Mouse (Mus musculus): ENCODE results near the gene Sycp2l. TPM values are rescaled to one million over a fixed set of nuclear protein-coding genes. Genes with fewer than 3 reads are reported as not detected.
A peak's percentile ranks its signal among the peaks of the same experiment; 100 is the strongest.

The Sycp2l gene
- total RNA-seq, 2 experiments from 2014 or later = not detected

GRCm38 (mm10) chr13:41219687-41220303 lies 105.7 kb downstream of the Sycp2l start:
- intact Hi-C loops (cut with DNase I) = no loop called here
- DNase-seq = no peak

- intact Hi-C loops (cut with DNase I) = no loop called here
- DNase-seq = peak; percentile 23 to 35
Observed at GRCm38 (mm10) chr13:41220304-41220834, 106.3 kb downstream of the Sycp2l start, which contains the start of gene Elovl2. Gene Elovl2, minus strand, starts transcription at chr13:41220405.

Other genes with a start within 250 kb of the Sycp2l start
- gene Pak1ip1, start 113.3 kb upstream of the Sycp2l start, total RNA-seq (2021) = 10 to 100 TPM; 22.7 to 25.7 TPM
- gene Tmem14c, start 98.0 kb upstream of the Sycp2l start, total RNA-seq (2021) = 10 to 100 TPM; 68.4 to 75.3 TPM
- gene Mak, start 34.6 kb upstream of the Sycp2l start, total RNA-seq (2021) = not detected
- not detected for gene Gcm2, start 3.3 kb upstream of the Sycp2l start, total RNA-seq (2021)
- gene Elovl2, start 106.1 kb downstream of the Sycp2l start, total RNA-seq (2021) = under 1 TPM in 1 of 2 experiments, not detected in 1; 0.05 TPM
- 10 to 100 TPM; 36.6 to 37.9 TPM for gene Smim13, start 135.5 kb downstream of the Sycp2l start, total RNA-seq (2021)
- gene Gm17364, start 159.7 kb downstream of the Sycp2l start, total RNA-seq (2021) = not detected

Data from gastrocnemius, postnatal 36 days (tissue).